8 mouse cellular contexts compared by ENCODE assay signal in the genomic region with DNA sequence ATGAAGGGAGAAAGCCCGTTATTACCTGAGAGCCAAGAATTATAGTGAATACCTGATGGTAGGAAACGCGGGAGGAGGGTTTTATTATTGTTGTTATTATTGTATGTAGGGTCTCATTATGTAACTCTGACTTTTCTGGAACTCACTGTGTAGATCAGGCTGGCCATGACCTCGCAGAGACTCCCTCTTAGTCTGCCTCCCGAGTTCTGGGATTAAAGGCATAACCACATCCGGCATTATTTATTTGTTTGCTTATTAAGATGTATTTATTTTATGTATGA. TPM values are rescaled to one million over a fixed set of nuclear protein-coding genes. Genes with fewer than 3 reads are reported as not detected.
DNase-seq lines count a peak whose midpoint lies in the region; ATAC-seq and TF ChIP-seq lines count a peak whose summit lies in the region.

No protein-coding gene starts in this region.

- peaks cover 16% of the 10 kb centered on the region for H3K36me3 ChIP-seq in lung, embryonic 16.5 days (ENCODE audit: control insufficient read depth, insufficient read depth, low read length)
- peaks cover 24% of the 10 kb centered on the region for H3K36me3 ChIP-seq in forebrain, embryonic 12.5 days (replicated peaks)
- peaks cover 21% of the 10 kb centered on the region for H3K36me3 ChIP-seq in limb, embryonic 13.5 days

- H3K4me3 ChIP-seq in lung, embryonic 16.5 days (ENCODE audit: low read length): peak overlapping the region; percentile 60
- no peak overlapping the region for H3K4me3 ChIP-seq in lung, adult 2 months (replicated peaks; ENCODE audit: extremely low read depth, low read depth, low read length)
- peak overlapping the region; percentile 79 for H3K4me3 ChIP-seq in forebrain, embryonic 12.5 days (replicated peaks)
- H3K4me3 ChIP-seq in limb, embryonic 13.5 days: peak overlapping the region; percentile 69
- no peak overlapping the region for H3K4me3 ChIP-seq in olfactory bulb, adult 2 months (ENCODE audit: insufficient read depth, low read depth, low read length)

- no peak for ATAC-seq in lung, embryonic 16.5 days (ENCODE audit: low read depth)
- peak; percentile 17 for ATAC-seq in forebrain, embryonic 12.5 days (ENCODE audit: low FRiP score)
- no peak for ATAC-seq in limb, embryonic 13.5 days (ENCODE audit: low FRiP score, low read depth)
- ATAC-seq in megakaryocyte-erythroid progenitor cell, adult 5-6 weeks (replicated peaks; ENCODE audit: low FRiP score, low TSS enrichment, poor library complexity, severe bottlenecking): no peak

- no peak for TF ChIP-seq CTCF in lung, adult 2 months (IDR thresholded peaks at IDR 0.05; ENCODE audit: insufficient read depth, low read length)
- TF ChIP-seq CTCF in olfactory bulb, adult 2 months (IDR thresholded peaks at IDR 0.05; ENCODE audit: insufficient read depth, low read depth, low read length): no peak

- WGBS in lung, embryonic 16.5 days: 39% methylated on average over 6 of the region's 6 CpGs
- WGBS in lung, adult 2 months: 32% methylated on average over 6 of the region's 6 CpGs
- WGBS in forebrain, embryonic 12.5 days: 51% methylated on average over 6 of the region's 6 CpGs
- WGBS in limb, embryonic 13.5 days: 44% methylated on average over 6 of the region's 6 CpGs
- 22% methylated on average over 6 of the region's 6 CpGs for WGBS in olfactory bulb, adult 2 months

- H3K9ac ChIP-seq in lung, embryonic 16.5 days (ENCODE audit: low read length): peak overlapping the region; percentile 65
- H3K9ac ChIP-seq in forebrain, embryonic 12.5 days: no peak overlapping the region
- H3K9ac ChIP-seq in limb, embryonic 13.5 days: peak overlapping the region; percentile 32; the same call in 1 of the 2 replicates

- DNase-seq in lung, adult 2 months: no peak
- DNase-seq in urinary bladder, postnatal 10 days (ENCODE audit: low spot score): no peak
- DNase-seq in spleen, adult 18-20 months: no peak

- TF ChIP-seq POLR2A in lung, adult 2 months (IDR thresholded peaks at IDR 0.05; ENCODE audit: borderline replicate concordance, extremely low read depth, low read depth, low read length): no peak
- TF ChIP-seq POLR2A in olfactory bulb, adult 2 months (IDR thresholded peaks at IDR 0.05; ENCODE audit: insufficient read depth, low read depth, low read length): no peak

- no peaks in the 10 kb centered on the region for H3K9me3 ChIP-seq in lung, embryonic 16.5 days (ENCODE audit: control insufficient read depth, low read length)
- no peaks in the 10 kb centered on the region for H3K9me3 ChIP-seq in forebrain, embryonic 12.5 days
- no peaks in the 10 kb centered on the region for H3K9me3 ChIP-seq in limb, embryonic 13.5 days

- peak overlapping the region; percentile 55 for H3K4me2 ChIP-seq in lung, embryonic 16.5 days (ENCODE audit: low read depth, low read length)
- H3K4me2 ChIP-seq in forebrain, embryonic 12.5 days: peak overlapping the region; percentile 69
- H3K4me2 ChIP-seq in limb, embryonic 13.5 days (replicated peaks): peak overlapping the region; percentile 58

- no peaks in the 10 kb centered on the region for H3K27me3 ChIP-seq in lung, embryonic 16.5 days (ENCODE audit: control insufficient read depth, insufficient read depth, low read depth, low read length)
- no peaks in the 10 kb centered on the region for H3K27me3 ChIP-seq in forebrain, embryonic 12.5 days
- no peaks in the 10 kb centered on the region for H3K27me3 ChIP-seq in limb, embryonic 13.5 days

- 0 out of 2 replicates have a peak overlapping the region, but pooled peaks have one; percentile 0 for H3K27ac ChIP-seq in lung, embryonic 16.5 days (ENCODE audit: low read length)
- H3K27ac ChIP-seq in forebrain, embryonic 12.5 days: no peak overlapping the region
- no peak overlapping the region for H3K27ac ChIP-seq in limb, embryonic 13.5 days
- H3K27ac ChIP-seq in olfactory bulb, adult 2 months (ENCODE audit: insufficient read depth, low read depth, low read length): peak overlapping the region; percentile 66

- peaks cover 6% of the 10 kb centered on the region for H3K4me1 ChIP-seq in lung, embryonic 16.5 days (replicated peaks; ENCODE audit: control insufficient read depth, insufficient read depth, low read length)
- H3K4me1 ChIP-seq in lung, adult 2 months (ENCODE audit: control insufficient read depth, insufficient read depth, low read length): 0 out of 2 replicates have a peak, but pooled peaks cover 2% of the 10 kb centered on the region
- H3K4me1 ChIP-seq in forebrain, embryonic 12.5 days: peaks cover 19% of the 10 kb centered on the region
- H3K4me1 ChIP-seq in limb, embryonic 13.5 days: peaks cover 16% of the 10 kb centered on the region
- peaks cover 8% of the 10 kb centered on the region for H3K4me1 ChIP-seq in olfactory bulb, adult 2 months (ENCODE audit: control insufficient read depth, insufficient read depth, low read length)

RNA-seq across cellular contexts. Expression of a gene that starts 0.5 kb away (rescaled TPM):
- 100 and 105 TPM in 2 replicates for polyA plus RNA-seq in lung, embryonic 16.5 days (2015; fragmentation: Nextera tagmentation; extraction: Ambion mirVana)
- polyA plus RNA-seq in lung, adult 2 months (2012; rRNA removed): 42.7 and 73.7 TPM in 2 replicates
- polyA plus RNA-seq in forebrain, embryonic 12.5 days (2016; fragmentation: Nextera tagmentation; extraction: Ambion mirVana): 208 and 230 TPM in 2 replicates
- 141 and 162 TPM in 2 replicates for polyA plus RNA-seq in limb, embryonic 13.5 days (2015; fragmentation: Nextera tagmentation; extraction: Ambion mirVana)
- not detected in 2 replicates for polyA plus RNA-seq in olfactory bulb, adult 2 months (2012; ENCODE audit: insufficient read depth, insufficient read length, low replicate concordance, missing spikeins)
- 126 and 223 TPM in 2 replicates for total RNA-seq in megakaryocyte-erythroid progenitor cell, adult 5-6 weeks (2014; fragmentation: Nextera tagmentation)
- total RNA-seq in megakaryocyte-erythroid progenitor cell, adult 5-6 weeks (2017): 245 and 319 TPM in 2 replicates

RNA-seq across cellular contexts. Expression of a gene that starts 0.7 kb away (rescaled TPM):
- 289 and 314 TPM in 2 replicates for polyA plus RNA-seq in lung, embryonic 16.5 days (2015; fragmentation: Nextera tagmentation; extraction: Ambion mirVana)
- polyA plus RNA-seq in lung, adult 2 months (2012; rRNA removed): 8.2 and 8.5 TPM in 2 replicates
- polyA plus RNA-seq in forebrain, embryonic 12.5 days (2016; fragmentation: Nextera tagmentation; extraction: Ambion mirVana): 376 and 397 TPM in 2 replicates
- 400 and 424 TPM in 2 replicates for polyA plus RNA-seq in limb, embryonic 13.5 days (2015; fragmentation: Nextera tagmentation; extraction: Ambion mirVana)
- not detected in 2 replicates for polyA plus RNA-seq in olfactory bulb, adult 2 months (2012; ENCODE audit: insufficient read depth, insufficient read length, low replicate concordance, missing spikeins)
- total RNA-seq in megakaryocyte-erythroid progenitor cell, adult 5-6 weeks (2014; fragmentation: Nextera tagmentation): 148 TPM in 1 of 2 replicates, not detected in the other
- not detected in 2 replicates for total RNA-seq in megakaryocyte-erythroid progenitor cell, adult 5-6 weeks (2017)

RNA-seq across cellular contexts. Expression of a gene that starts 12.7 kb away (rescaled TPM):
- 250 and 276 TPM in 2 replicates for polyA plus RNA-seq in lung, embryonic 16.5 days (2015; fragmentation: Nextera tagmentation; extraction: Ambion mirVana)
- 107 and 124 TPM in 2 replicates for polyA plus RNA-seq in lung, adult 2 months (2012; rRNA removed)
- polyA plus RNA-seq in forebrain, embryonic 12.5 days (2016; fragmentation: Nextera tagmentation; extraction: Ambion mirVana): 124 and 127 TPM in 2 replicates
- 289 and 307 TPM in 2 replicates for polyA plus RNA-seq in limb, embryonic 13.5 days (2015; fragmentation: Nextera tagmentation; extraction: Ambion mirVana)
- not detected in 2 replicates for polyA plus RNA-seq in olfactory bulb, adult 2 months (2012; ENCODE audit: insufficient read depth, insufficient read length, low replicate concordance, missing spikeins)
- 171 and 305 TPM in 2 replicates for total RNA-seq in megakaryocyte-erythroid progenitor cell, adult 5-6 weeks (2014; fragmentation: Nextera tagmentation)
- 149 and 173 TPM in 2 replicates for total RNA-seq in megakaryocyte-erythroid progenitor cell, adult 5-6 weeks (2017)

RNA-seq across cellular contexts. Expression of a gene that starts 27.1 kb away (rescaled TPM):
- 35.0 and 36.2 TPM in 2 replicates for polyA plus RNA-seq in lung, embryonic 16.5 days (2015; fragmentation: Nextera tagmentation; extraction: Ambion mirVana)
- 23.1 and 33.9 TPM in 2 replicates for polyA plus RNA-seq in lung, adult 2 months (2012; rRNA removed)
- 124 and 127 TPM in 2 replicates for polyA plus RNA-seq in forebrain, embryonic 12.5 days (2016; fragmentation: Nextera tagmentation; extraction: Ambion mirVana)
- polyA plus RNA-seq in limb, embryonic 13.5 days (2015; fragmentation: Nextera tagmentation; extraction: Ambion mirVana): 42.6 and 44.1 TPM in 2 replicates
- polyA plus RNA-seq in olfactory bulb, adult 2 months (2012; ENCODE audit: insufficient read depth, insufficient read length, low replicate concordance, missing spikeins): 93.3 and 117 TPM in 2 replicates
- 28.3 and 37.0 TPM in 2 replicates for total RNA-seq in megakaryocyte-erythroid progenitor cell, adult 5-6 weeks (2014; fragmentation: Nextera tagmentation)
- 56.1 and 78.4 TPM in 2 replicates for total RNA-seq in megakaryocyte-erythroid progenitor cell, adult 5-6 weeks (2017)

Comparison
In these comparisons a context has a peak if more than half of its experiments do, and no peak if none do; other contexts are left out.
1. H3K4me3 ChIP-seq: peak in lung, embryonic 16.5 days (single experiment), forebrain, embryonic 12.5 days (single experiment) and limb, embryonic 13.5 days (single experiment); none in lung, adult 2 months (single experiment) and olfactory bulb, adult 2 months (single experiment).
2. RNA of a gene that starts 0.7 kb away (polyA plus RNA-seq): 400 to 424 TPM in limb, embryonic 13.5 days, 376 to 397 TPM in forebrain, embryonic 12.5 days and 289 to 314 TPM in lung, embryonic 16.5 days; 8.2 to 8.5 TPM in lung, adult 2 months and not detected in olfactory bulb, adult 2 months; every median in the first group is over 10 times any median in the second.
3. H3K27ac ChIP-seq: peak in lung, embryonic 16.5 days (single experiment) and olfactory bulb, adult 2 months (single experiment); none in forebrain, embryonic 12.5 days (single experiment) and limb, embryonic 13.5 days (single experiment).
4. RNA of a gene that starts 12.7 kb away (polyA plus RNA-seq): 289 to 307 TPM in limb, embryonic 13.5 days, 250 to 276 TPM in lung, embryonic 16.5 days, 124 to 127 TPM in forebrain, embryonic 12.5 days and 107 to 124 TPM in lung, adult 2 months; not detected in olfactory bulb, adult 2 months; every median in the first group is over 100 times any median in the second.
5. Peak in every context shown above with its lines, with median percentiles within 50 percentile points of each other: H3K4me2 ChIP-seq.